Mouse (Mus musculus) neural tube, embryonic 15.5 days (tissue): ENCODE data around the gene Arhgap1. TPM values are rescaled to one million over a fixed set of nuclear protein-coding genes. Genes with fewer than 3 reads are reported as not detected.

ENCODE experiments used
- ATAC-seq: fragments of 200-750 bp; cut with Nextera tagmentation; 2 replicates; pipeline ENCODE4 v1.8.0; 2017; ENCODE audit warnings: mild to moderate bottlenecking, moderate TSS enrichment, moderate library complexity; ENCODE audit not compliant: low FRiP score
- H3K27ac ChIP-seq: fragments of 300-500 bp; sonication (generic); replicated peaks from 2 replicates; pipeline ENCODE4 v1.5.1; 2015; ENCODE audit warnings: mild to moderate bottlenecking, inconsistent platforms
- H3K27me3 ChIP-seq: fragments of 300-500 bp; sonication (generic); replicated peaks from 2 replicates; pipeline ENCODE4 v1.6.1; 2015; ENCODE audit warnings: inconsistent platforms
- H3K36me3 ChIP-seq: fragments of 300-500 bp; sonication (generic); 2 replicates; pipeline ENCODE4 v1.6.1; 2015; ENCODE audit warnings: inconsistent platforms
- H3K4me1 ChIP-seq: fragments of 300-500 bp; sonication (generic); 2 replicates; pipeline ENCODE4 v1.6.1; 2015; ENCODE audit warnings: inconsistent platforms
- H3K4me2 ChIP-seq: fragments of 300-500 bp; sonication (generic); 2 replicates; pipeline ENCODE4 v1.6.1; 2015; ENCODE audit warnings: inconsistent platforms, mild to moderate bottlenecking, moderate library complexity
- H3K4me3 ChIP-seq: fragments of 300-500 bp; sonication (generic); replicated peaks from 2 replicates; pipeline ENCODE4 v1.5.1; 2015; ENCODE audit warnings: mild to moderate bottlenecking, inconsistent platforms
- H3K9ac ChIP-seq: fragments of 300-500 bp; sonication (generic); replicated peaks from 2 replicates; pipeline ENCODE4 v1.6.1; 2015; ENCODE audit warnings: mild to moderate bottlenecking, inconsistent platforms
- H3K9me3 ChIP-seq: fragments of 300-500 bp; sonication (generic); replicated peaks from 2 replicates; pipeline ENCODE4 v1.6.1; 2016; ENCODE audit warnings: inconsistent platforms
- WGBS: fragments of 180-500 bp; shearing (Covaris S2); methylation state at CpG from one replicate; pipeline ENCODE4 v1.1.7; 2015; ENCODE audit warnings: mixed read lengths; 5-methylcytosine and 5-hydroxymethylcytosine counted together
- polyA plus RNA-seq: library from polyadenylated mRNA; unstranded; fragments of >200 nt; fragmentation: Nextera tagmentation; extraction: Ambion mirVana; gene quantifications from 2 replicates; pipeline ENCODE4 v1.2.1, GENCODE M21; 2015

Gene Arhgap1
- polyA plus RNA-seq, 1 experiment from 2014 or later, result 86.2 TPM

GRCm38 (mm10) chr2:91650360-91650995 lies 818 bp downstream of the Arhgap1 start:
- peaks cover 38% of the 10 kb centered on the region for H3K4me1 ChIP-seq
- H3K9me3 ChIP-seq, result no peaks in the 10 kb centered on the region
- peak overlapping the region; percentile 89 for H3K4me3 ChIP-seq

GRCm38 (mm10) chr2:91651458-91652258 lies 2.0 kb downstream of the Arhgap1 start:
- Histone ChIP-seq H3K9ac (no peak overlapping the region), H3K4me2 (no peak overlapping the region; the same call in 1 of the 2 replicates), H3K9me3 (no peaks in the 10 kb centered on the region), H3K4me3 (no peak overlapping the region), H3K27me3 (no peaks in the 10 kb centered on the region), H3K4me1 (peaks cover 38% of the 10 kb centered on the region), H3K36me3 (peaks cover 47% of the 10 kb centered on the region), H3K27ac (no peak overlapping the region)
- 91% methylated on average over 14 of the region's 14 CpGs for WGBS
- ATAC-seq, result no peak

More at GRCm38 (mm10) chr2:91650360-91650995, 818 bp downstream of the Arhgap1 start:
- H3K27ac ChIP-seq, result peak overlapping the region; percentile 91
- 14% methylated on average over 16 of the region's 16 CpGs for WGBS
- H3K9ac ChIP-seq, result peak overlapping the region; percentile 81
- H3K36me3 ChIP-seq, result peaks cover 47% of the 10 kb centered on the region
- peak; percentile 34 for ATAC-seq
- peak overlapping the region; percentile 99 for H3K4me2 ChIP-seq
- H3K27me3 ChIP-seq, result no peaks in the 10 kb centered on the region

- Histone ChIP-seq H3K36me3 (peaks cover 47% of the 10 kb centered on the region), H3K27me3 (no peaks in the 10 kb centered on the region), H3K9ac (no peak overlapping the region), H3K4me2 (no peak overlapping the region), H3K27ac (no peak overlapping the region), H3K4me3 (no peak overlapping the region), H3K9me3 (no peaks in the 10 kb centered on the region), H3K4me1 (peaks cover 36% of the 10 kb centered on the region)
- 48% methylated on average over 6 of the region's 6 CpGs for WGBS
- ATAC-seq, result no peak
Observed at GRCm38 (mm10) chr2:91652863-91653262, 3.2 kb downstream of the Arhgap1 start.

GRCm38 (mm10) chr2:91655388-91655787 lies 5.7 kb downstream of the Arhgap1 start:
- H3K4me3 ChIP-seq, result no peak overlapping the region
- H3K4me2 ChIP-seq, result no peak overlapping the region
- no peaks in the 10 kb centered on the region for H3K27me3 ChIP-seq
- no peak overlapping the region for H3K9ac ChIP-seq
- H3K4me1 ChIP-seq, result peaks cover 22% of the 10 kb centered on the region
- ATAC-seq, result no peak
- 94% methylated on average over 5 of the region's 5 CpGs for WGBS
- H3K36me3 ChIP-seq, result peaks cover 68% of the 10 kb centered on the region
- no peak overlapping the region for H3K27ac ChIP-seq
- H3K9me3 ChIP-seq, result no peaks in the 10 kb centered on the region

GRCm38 (mm10) chr2:91655827-91656226 lies 6.2 kb downstream of the Arhgap1 start:
- H3K27ac ChIP-seq, result no peak overlapping the region
- no peak for ATAC-seq
- no peak overlapping the region for H3K9ac ChIP-seq
- no peak overlapping the region for H3K4me3 ChIP-seq
- H3K9me3 ChIP-seq, result no peaks in the 10 kb centered on the region
- 82% methylated on average over 6 of the region's 6 CpGs for whole genome bisulfite sequencing
- peaks cover 18% of the 10 kb centered on the region for H3K4me1 ChIP-seq
- no peaks in the 10 kb centered on the region for H3K27me3 ChIP-seq
- H3K36me3 ChIP-seq, result peaks cover 68% of the 10 kb centered on the region
- H3K4me2 ChIP-seq, result no peak overlapping the region

- Histone ChIP-seq H3K9me3 (no peaks in the 10 kb centered on the region), H3K4me1 (peaks cover 9% of the 10 kb centered on the region), H3K36me3 (peaks cover 77% of the 10 kb centered on the region), H3K9ac (no peak overlapping the region), H3K4me3 (no peak overlapping the region), H3K27me3 (no peaks in the 10 kb centered on the region), H3K4me2 (no peak overlapping the region), H3K27ac (no peak overlapping the region)
- ATAC-seq, result no peak
- 76% methylated on average over 8 of the region's 8 CpGs for WGBS
Observed at GRCm38 (mm10) chr2:91656774-91657173, 7.1 kb downstream of the Arhgap1 start.

GRCm38 (mm10) chr2:91659657-91660056 lies 10.0 kb downstream of the Arhgap1 start:
- H3K4me1 ChIP-seq, result no peaks in the 10 kb centered on the region
- ATAC-seq, result no peak
- 96% methylated on average over 8 of the region's 8 CpGs for WGBS

GRCm38 (mm10) chr2:91660981-91661380 lies 11.3 kb downstream of the Arhgap1 start:
- Histone ChIP-seq H3K4me3 (no peak overlapping the region), H3K4me1 (no peaks in the 10 kb centered on the region), H3K27ac (no peak overlapping the region), H3K36me3 (peaks cover 85% of the 10 kb centered on the region), H3K27me3 (no peaks in the 10 kb centered on the region), H3K4me2 (no peak overlapping the region), H3K9me3 (no peaks in the 10 kb centered on the region), H3K9ac (no peak overlapping the region)
- ATAC-seq, result no peak
- 97% methylated on average over 6 of the region's 6 CpGs for WGBS

More at GRCm38 (mm10) chr2:91659657-91660056, 10.0 kb downstream of the Arhgap1 start:
- H3K36me3 ChIP-seq, result peaks cover 89% of the 10 kb centered on the region
- H3K4me2 ChIP-seq, result no peak overlapping the region
- no peak overlapping the region for H3K27ac ChIP-seq
- H3K9ac ChIP-seq, result no peak overlapping the region
- no peak overlapping the region for H3K4me3 ChIP-seq
- no peaks in the 10 kb centered on the region for H3K27me3 ChIP-seq
- H3K9me3 ChIP-seq, result no peaks in the 10 kb centered on the region

- Histone ChIP-seq H3K27me3 (no peaks in the 10 kb centered on the region), H3K9me3 (no peaks in the 10 kb centered on the region), H3K36me3 (peaks cover 82% of the 10 kb centered on the region), H3K4me1 (no peaks in the 10 kb centered on the region), H3K9ac (no peak overlapping the region), H3K4me2 (no peak overlapping the region), H3K4me3 (no peak overlapping the region), H3K27ac (no peak overlapping the region)
- no peak for ATAC-seq
Observed at GRCm38 (mm10) chr2:91664780-91665179, 15.1 kb downstream of the Arhgap1 start.

- H3K4me2 ChIP-seq, result no peak overlapping the region
- no peaks in the 10 kb centered on the region for H3K9me3 ChIP-seq
- H3K4me1 ChIP-seq, result no peaks in the 10 kb centered on the region
- 93% methylated on average over 6 of the region's 6 CpGs for WGBS
- no peak overlapping the region for H3K27ac ChIP-seq
- H3K36me3 ChIP-seq, result peaks cover 89% of the 10 kb centered on the region
- no peaks in the 10 kb centered on the region for H3K27me3 ChIP-seq
- ATAC-seq, result no peak
- H3K9ac ChIP-seq, result no peak overlapping the region
- H3K4me3 ChIP-seq, result no peak overlapping the region
Observed at GRCm38 (mm10) chr2:91666386-91666910, 16.8 kb downstream of the Arhgap1 start.

- Histone ChIP-seq H3K9me3 (no peaks in the 10 kb centered on the region), H3K4me2 (no peak overlapping the region), H3K9ac (no peak overlapping the region), H3K27me3 (no peaks in the 10 kb centered on the region), H3K27ac (no peak overlapping the region), H3K4me3 (no peak overlapping the region), H3K4me1 (no peaks in the 10 kb centered on the region), H3K36me3 (peaks cover 85% of the 10 kb centered on the region)
- no peak for ATAC-seq
- WGBS, result 86% methylated on average over 2 of the region's 2 CpGs
Observed at GRCm38 (mm10) chr2:91667747-91668146, 18.1 kb downstream of the Arhgap1 start.

- no peak for ATAC-seq
- WGBS, result 95% methylated on average over 8 of the region's 8 CpGs
- H3K36me3 ChIP-seq, result peaks cover 83% of the 10 kb centered on the region
Observed at GRCm38 (mm10) chr2:91669326-91669725, 19.7 kb downstream of the Arhgap1 start.

More at GRCm38 (mm10) chr2:91669326-91669725, 19.7 kb downstream of the Arhgap1 start:
- no peaks in the 10 kb centered on the region for H3K27me3 ChIP-seq
- H3K9ac ChIP-seq, result no peak overlapping the region
- H3K4me1 ChIP-seq, result no peaks in the 10 kb centered on the region
- H3K9me3 ChIP-seq, result no peaks in the 10 kb centered on the region
- H3K4me3 ChIP-seq, result no peak overlapping the region
- H3K27ac ChIP-seq, result no peak overlapping the region
- H3K4me2 ChIP-seq, result no peak overlapping the region
